Mouse (Mus musculus) G1E (cell line): ENCODE measurements around the gene Trpt1.

Source experiments
- CTCF ChIP-seq: IDR thresholded peaks from 2 replicates; pipeline ENCODE4 v1.5.1; 2012; ENCODE audit warnings: low read depth, low read length, inconsistent platforms, mixed read lengths
- GATA1 ChIP-seq: IDR thresholded peaks from 2 replicates; pipeline ENCODE4 v1.6.1; 2012; ENCODE audit warnings: borderline replicate concordance, low read length, inconsistent platforms, mixed read lengths

DNA sequence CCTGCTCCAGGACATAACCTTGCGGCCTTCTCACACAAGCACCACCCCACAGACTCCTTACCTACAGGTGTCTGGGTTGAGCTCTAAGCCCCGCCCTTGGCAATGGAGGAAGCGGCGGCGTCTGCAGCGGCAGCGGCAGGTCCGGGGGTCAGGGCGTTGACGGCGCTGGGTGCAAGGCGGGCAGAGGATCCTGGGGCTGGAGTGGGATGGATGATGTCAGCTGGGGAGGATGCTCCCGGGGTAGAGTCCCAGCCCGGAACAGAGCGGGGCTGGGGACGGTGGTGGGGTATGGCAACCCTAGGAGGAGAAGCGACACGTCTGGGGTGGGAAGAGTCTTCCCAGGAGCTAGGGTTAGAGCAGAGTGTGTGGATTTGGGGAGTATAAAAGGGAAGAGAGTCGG is 10.6 kb upstream of the Trpt1 start:
- TF ChIP-seq CTCF (no peak), GATA1 (no peak)
